Mouse (Mus musculus): ENCODE measurements around the gene 4930404N11Rik.

- TF ChIP-seq GATA1 (IDR thresholded peaks at IDR 0.05; ENCODE audit: borderline replicate concordance, low read length) (no peak), FLI1 (IDR thresholded peaks at IDR 0.05; ENCODE audit: low read length) (no peak)
Measured at GRCm38 (mm10) chr10:81346453-81347067, 19.1 kb downstream of the 4930404N11Rik start.

Measured in megakaryocyte, embryonic 14.5 days (primary cell).